Mouse (Mus musculus) intestine, embryonic 16.5 days (tissue): ENCODE measurements at regions not wholly inside any gene's neighbourhood (a gene's known extent, or its start where the extent isn't known, plus 50 kb on each side); places are given as distances from the start of the nearest gene placed in this dataset.

ENCODE experiments used
- ATAC-seq: fragments of 200-750 bp; cut with Nextera tagmentation; 2 replicates; pipeline ENCODE4 v1.8.0; 2017; ENCODE audit warnings: moderate TSS enrichment, moderate library complexity
- H3K27ac ChIP-seq: fragments of 300-500 bp; sonication (generic); 2 replicates; pipeline ENCODE4 v1.5.1; 2014; ENCODE audit warnings: mild to moderate bottlenecking, low read length
- H3K27me3 ChIP-seq: fragments of 300-500 bp; sonication (generic); replicated peaks from 2 replicates; pipeline ENCODE4 v1.6.1; 2014; ENCODE audit warnings: low read length, control low read depth, mixed read lengths; ENCODE audit not compliant: control insufficient read depth, insufficient read depth
- H3K36me3 ChIP-seq: fragments of 300-500 bp; sonication (generic); 2 replicates; pipeline ENCODE4 v1.6.1; 2014; ENCODE audit warnings: low read length, control low read depth; ENCODE audit not compliant: control insufficient read depth, insufficient read depth
- H3K4me1 ChIP-seq: fragments of 300-500 bp; sonication (generic); 2 replicates; pipeline ENCODE4 v1.6.1; 2014; ENCODE audit warnings: low read length, control low read depth, mixed read lengths; ENCODE audit not compliant: control insufficient read depth, insufficient read depth
- H3K4me2 ChIP-seq: fragments of 300-500 bp; sonication (generic); 2 replicates; pipeline ENCODE4 v1.6.1; 2014; ENCODE audit warnings: low read depth, low read length, control low read depth
- H3K4me3 ChIP-seq: fragments of 300-500 bp; sonication (generic); 2 replicates; pipeline ENCODE4 v1.5.1; 2014; ENCODE audit warnings: mild to moderate bottlenecking, low read length
- H3K9ac ChIP-seq: fragments of 300-500 bp; sonication (generic); 2 replicates; pipeline ENCODE4 v1.6.1; 2014; ENCODE audit warnings: low read depth, low read length
- H3K9me3 ChIP-seq: fragments of 300-500 bp; sonication (generic); 2 replicates; pipeline ENCODE4 v1.6.1; 2016; ENCODE audit warnings: low read length, control low read depth; ENCODE audit not compliant: control insufficient read depth
- WGBS: fragments of 180-500 bp; shearing (Covaris S2); extraction: QIAGEN DNeasy Blood & Tissue Kit; methylation state at CpG from one replicate; pipeline ENCODE4 v1.1.7; 2014; 5-methylcytosine and 5-hydroxymethylcytosine counted together

GRCm38 (mm10) chr13:97666761-97667160 is 93.7 kb downstream of the Gm10260 start:
- no peak overlapping the region for H3K9ac ChIP-seq
- H3K4me3 ChIP-seq = no peak overlapping the region
- no peak for ATAC-seq
- H3K36me3 ChIP-seq = no peaks in the 10 kb centered on the region
- WGBS = 91% methylated on average over 4 of the region's 4 CpGs
- H3K9me3 ChIP-seq = no peaks in the 10 kb centered on the region
- H3K27ac ChIP-seq = no peak overlapping the region
- H3K4me1 ChIP-seq = no peaks in the 10 kb centered on the region
- no peak overlapping the region for H3K4me2 ChIP-seq
- no peaks in the 10 kb centered on the region for H3K27me3 ChIP-seq

GRCm38 (mm10) chr13:97665226-97665625 is 95.2 kb downstream of the Gm10260 start:
- 71% methylated on average over 1 of the region's 1 CpGs for WGBS

GRCm38 (mm10) chr13:97662741-97663140 is 97.7 kb downstream of the Gm10260 start:
- 58% methylated on average over 8 of the region's 8 CpGs for WGBS
- Histone ChIP-seq H3K9ac (no peak overlapping the region), H3K27me3 (no peaks in the 10 kb centered on the region), H3K4me1 (no peaks in the 10 kb centered on the region), H3K27ac (no peak overlapping the region), H3K4me3 (no peak overlapping the region), H3K4me2 (no peak overlapping the region), H3K36me3 (no peaks in the 10 kb centered on the region), H3K9me3 (no peaks in the 10 kb centered on the region)
- ATAC-seq = 0 out of 2 replicates have a peak, but pooled peaks have one; percentile 31

More at GRCm38 (mm10) chr13:97665226-97665625, 95.2 kb downstream of the Gm10260 start:
- no peak overlapping the region for H3K27ac ChIP-seq
- no peaks in the 10 kb centered on the region for H3K4me1 ChIP-seq
- H3K9ac ChIP-seq = no peak overlapping the region
- ATAC-seq = no peak
- no peak overlapping the region for H3K4me2 ChIP-seq
- H3K9me3 ChIP-seq = no peaks in the 10 kb centered on the region
- no peaks in the 10 kb centered on the region for H3K27me3 ChIP-seq
- H3K4me3 ChIP-seq = no peak overlapping the region
- H3K36me3 ChIP-seq = no peaks in the 10 kb centered on the region

GRCm38 (mm10) chr13:97656618-97657017 is 103.8 kb downstream of the Gm10260 start:
- Histone ChIP-seq H3K4me2 (no peak overlapping the region), H3K9ac (no peak overlapping the region), H3K9me3 (no peaks in the 10 kb centered on the region), H3K27ac (no peak overlapping the region), H3K4me3 (no peak overlapping the region), H3K27me3 (no peaks in the 10 kb centered on the region), H3K36me3 (no peaks in the 10 kb centered on the region), H3K4me1 (peaks cover 2% of the 10 kb centered on the region; the same call in 1 of the 2 replicates)
- WGBS = 92% methylated on average over 2 of the region's 2 CpGs
- ATAC-seq = no peak

- H3K9ac ChIP-seq = no peak overlapping the region
- H3K27ac ChIP-seq = no peak overlapping the region
- H3K4me2 ChIP-seq = no peak overlapping the region
- ATAC-seq = peak; percentile 44
- no peaks in the 10 kb centered on the region for H3K36me3 ChIP-seq
- peaks cover 6% of the 10 kb centered on the region for H3K4me1 ChIP-seq
- no peaks in the 10 kb centered on the region for H3K27me3 ChIP-seq
- 59% methylated on average over 9 of the region's 9 CpGs for whole genome bisulfite sequencing
- H3K4me3 ChIP-seq = no peak overlapping the region
- H3K9me3 ChIP-seq = no peaks in the 10 kb centered on the region
Observed at GRCm38 (mm10) chr13:97652279-97652678, 108.2 kb downstream of the Gm10260 start.

- no peaks in the 10 kb centered on the region for H3K27me3 ChIP-seq
- peaks cover 6% of the 10 kb centered on the region for H3K4me1 ChIP-seq
- no peaks in the 10 kb centered on the region for H3K36me3 ChIP-seq
- no peak overlapping the region for H3K4me3 ChIP-seq
- ATAC-seq = peak; percentile 77
- H3K9me3 ChIP-seq = no peaks in the 10 kb centered on the region
- no peak overlapping the region for H3K4me2 ChIP-seq
- 47% methylated on average over 9 of the region's 9 CpGs for WGBS
- no peak overlapping the region for H3K9ac ChIP-seq
- H3K27ac ChIP-seq = no peak overlapping the region
Observed at GRCm38 (mm10) chr13:97651761-97652160, 108.7 kb downstream of the Gm10260 start.

- Histone ChIP-seq H3K27ac (no peak overlapping the region; the same call in 1 of the 2 replicates), H3K9me3 (no peaks in the 10 kb centered on the region), H3K4me2 (no peak overlapping the region), H3K4me3 (no peak overlapping the region), H3K4me1 (peaks cover 6% of the 10 kb centered on the region), H3K9ac (no peak overlapping the region), H3K27me3 (no peaks in the 10 kb centered on the region), H3K36me3 (no peaks in the 10 kb centered on the region)
- WGBS = 85% methylated on average over 5 of the region's 5 CpGs
- no peak for ATAC-seq
Observed at GRCm38 (mm10) chr13:97651176-97651575, 109.3 kb downstream of the Gm10260 start.

GRCm38 (mm10) chr13:97650191-97650590 is 110.2 kb downstream of the Gm10260 start:
- H3K9me3 ChIP-seq = no peaks in the 10 kb centered on the region
- ATAC-seq = no peak
- H3K4me1 ChIP-seq = peaks cover 13% of the 10 kb centered on the region
- no peaks in the 10 kb centered on the region for H3K36me3 ChIP-seq
- WGBS = 96% methylated on average over 2 of the region's 2 CpGs
- no peak overlapping the region for H3K4me2 ChIP-seq
- H3K27ac ChIP-seq = no peak overlapping the region
- no peak overlapping the region for H3K9ac ChIP-seq
- H3K4me3 ChIP-seq = no peak overlapping the region
- H3K27me3 ChIP-seq = no peaks in the 10 kb centered on the region

- whole genome bisulfite sequencing = 74% methylated on average over 4 of the region's 4 CpGs
Observed at GRCm38 (mm10) chr13:97647486-97647885, 112.9 kb downstream of the Gm10260 start.

GRCm38 (mm10) chr13:97646021-97646385 is 114.4 kb downstream of the Gm10260 start:
- ATAC-seq = no peak
- Histone ChIP-seq H3K36me3 (no peaks in the 10 kb centered on the region), H3K4me2 (no peak overlapping the region), H3K27me3 (no peaks in the 10 kb centered on the region), H3K9ac (0 out of 2 replicates have a peak overlapping the region, but pooled peaks have one; percentile 16), H3K4me3 (no peak overlapping the region), H3K27ac (no peak overlapping the region), H3K9me3 (no peaks in the 10 kb centered on the region), H3K4me1 (peaks cover 11% of the 10 kb centered on the region; the same call in 1 of the 2 replicates)
- 53% methylated on average over 7 of the region's 7 CpGs for WGBS

More at GRCm38 (mm10) chr13:97647486-97647885, 112.9 kb downstream of the Gm10260 start:
- Histone ChIP-seq H3K9me3 (no peaks in the 10 kb centered on the region), H3K4me2 (no peak overlapping the region), H3K36me3 (no peaks in the 10 kb centered on the region), H3K9ac (no peak overlapping the region), H3K4me1 (peaks cover 17% of the 10 kb centered on the region), H3K27me3 (no peaks in the 10 kb centered on the region), H3K27ac (no peak overlapping the region), H3K4me3 (no peak overlapping the region)
- ATAC-seq = no peak
